8 mouse cellular contexts compared by ENCODE assay signal in genomic region chr12:99215521-99216255, GRCm38 (mm10).
A peak's percentile ranks its signal among the peaks of the same experiment; 100 is the strongest.
DNase-seq lines count a peak whose midpoint lies in the region; ATAC-seq and TF ChIP-seq lines count a peak whose summit lies in the region.

No protein-coding gene starts in this region.

- H3K9me3 ChIP-seq in forebrain, embryonic 10.5 days = no peaks in the 10 kb centered on the region
- H3K9me3 ChIP-seq in forebrain, postnatal 0 days (ENCODE audit: low read length) = no peaks in the 10 kb centered on the region
- H3K9me3 ChIP-seq in heart, embryonic 14.5 days (ENCODE audit: control insufficient read depth, low read length) = no peaks in the 10 kb centered on the region

- H3K4me1 ChIP-seq in forebrain, embryonic 10.5 days = peaks cover 79% of the 10 kb centered on the region
- H3K4me1 ChIP-seq in forebrain, postnatal 0 days (ENCODE audit: insufficient read depth) = peaks cover 20% of the 10 kb centered on the region
- H3K4me1 ChIP-seq in cerebellum, adult 2 months (ENCODE audit: control insufficient read depth, insufficient read depth, low read length) = peaks cover 74% of the 10 kb centered on the region
- H3K4me1 ChIP-seq in heart, embryonic 14.5 days (ENCODE audit: control insufficient read depth in 2 of 2, insufficient read depth in 2 of 2, low read length in 2 of 2) = peaks cover 53 to 69% of the 10 kb centered on the region in 2 experiments

- TF ChIP-seq POLR2A in cerebellum, adult 2 months (IDR thresholded peaks at IDR 0.05; ENCODE audit: borderline replicate concordance, insufficient read depth, low read length) = peak; percentile 71; the same call in 1 of the 2 replicates

- no peak overlapping the region for H3K9ac ChIP-seq in forebrain, postnatal 0 days
- peak overlapping the region; percentile 53; the same call in 1 of the 2 replicates for H3K9ac ChIP-seq in heart, embryonic 14.5 days (ENCODE audit: low read length)

- no peak for TF ChIP-seq CTCF in forebrain, postnatal 0 days (IDR thresholded peaks at IDR 0.05; ENCODE audit: low read depth)
- peak; percentile 56; the same call in 1 of the 2 replicates for TF ChIP-seq CTCF in cerebellum, adult 2 months (IDR thresholded peaks at IDR 0.05; ENCODE audit: borderline replicate concordance, insufficient read depth, low read depth, low read length)

- H3K27me3 ChIP-seq in forebrain, embryonic 10.5 days (ENCODE audit: poor library complexity, severe bottlenecking) = peaks cover 7% of the 10 kb centered on the region; the same call in 1 of the 2 replicates
- H3K27me3 ChIP-seq in forebrain, postnatal 0 days (ENCODE audit: insufficient read depth, low read length) = no peaks in the 10 kb centered on the region
- no peaks in the 10 kb centered on the region for H3K27me3 ChIP-seq in cerebellum, adult 2 months (ENCODE audit: control insufficient read depth, insufficient read depth, low read length)
- H3K27me3 ChIP-seq in heart, embryonic 14.5 days (ENCODE audit: control insufficient read depth, insufficient read depth, low read length) = no peaks in the 10 kb centered on the region

- 72% methylated on average over 11 of the region's 11 CpGs for WGBS in forebrain, embryonic 10.5 days
- WGBS in forebrain, postnatal 0 days = 54% methylated on average over 11 of the region's 11 CpGs
- 8% methylated on average over 11 of the region's 11 CpGs for WGBS in cerebellum, adult 2 months
- 66% methylated on average over 11 of the region's 11 CpGs for WGBS in heart, embryonic 14.5 days

- DNase-seq in forebrain, embryonic 10.5 days (ENCODE audit: extremely low spot score, low spot score) = no peak
- no peak for DNase-seq in forebrain, postnatal 0 days
- DNase-seq in cerebellum, adult 2 months = peak; percentile 91 to 98
- peak; percentile 54 to 61 for DNase-seq in kidney, postnatal 36 days
- DNase-seq in adrenal gland, postnatal 36 days = no peak
- no peak for DNase-seq in layer of hippocampus, adult 18-20 months (ENCODE audit: low spot score in 2 of 2)
- no peak for DNase-seq in layer of hippocampus, adult 9-10 months (ENCODE audit: low spot score)

- H3K4me3 ChIP-seq in forebrain, embryonic 10.5 days = no peak overlapping the region
- H3K4me3 ChIP-seq in forebrain, postnatal 0 days (ENCODE audit: low read depth, low read length) = no peak overlapping the region
- no peak overlapping the region for H3K4me3 ChIP-seq in cerebellum, adult 2 months (replicated peaks; ENCODE audit: insufficient read depth, low read depth, low read length)
- no peak overlapping the region for H3K4me3 ChIP-seq in heart, embryonic 14.5 days (ENCODE audit: control insufficient read depth in 1 of 2, insufficient read depth in 1 of 2, low read depth in 1 of 2, low read length in 2 of 2)

- ATAC-seq in forebrain, postnatal 0 days = no peak
- no peak for ATAC-seq in heart, embryonic 14.5 days (ENCODE audit: insufficient number of reproducible peaks, insufficient read depth, low FRiP score, low read depth)

- no peak overlapping the region for H3K4me2 ChIP-seq in forebrain, postnatal 0 days (ENCODE audit: low read depth)
- H3K4me2 ChIP-seq in heart, embryonic 14.5 days (ENCODE audit: low read length) = peak overlapping the region; percentile 36

- H3K36me3 ChIP-seq in forebrain, embryonic 10.5 days (replicated peaks) = peaks cover 14% of the 10 kb centered on the region; the same call in 1 of the 2 replicates
- 0 out of 2 replicates have a peak, but pooled peaks cover 2% of the 10 kb centered on the region for H3K36me3 ChIP-seq in forebrain, postnatal 0 days (ENCODE audit: insufficient read depth)
- no peaks in the 10 kb centered on the region for H3K36me3 ChIP-seq in heart, embryonic 14.5 days (ENCODE audit: control insufficient read depth, insufficient read depth, low read length)

- H3K27ac ChIP-seq in forebrain, embryonic 10.5 days = peak overlapping the region; percentile 79
- H3K27ac ChIP-seq in forebrain, postnatal 0 days (ENCODE audit: low read depth, low read length) = no peak overlapping the region
- peak overlapping the region; percentile 99 for H3K27ac ChIP-seq in cerebellum, adult 2 months (ENCODE audit: insufficient read depth, low read length)
- H3K27ac ChIP-seq in heart, embryonic 14.5 days (replicated peaks in 1 of 2; ENCODE audit: control insufficient read depth in 1 of 2, insufficient read depth in 1 of 2, low read depth in 2 of 2, low read length in 2 of 2) = peak overlapping the region; percentile 72 to 85

Comparison
In these comparisons a context has a peak if more than half of its experiments do, and no peak if none do; other contexts are left out.
1. DNase-seq: peak in cerebellum, adult 2 months (2 of 2) and kidney, postnatal 36 days (2 of 2); none in forebrain, embryonic 10.5 days (single experiment), forebrain, postnatal 0 days (single experiment), adrenal gland, postnatal 36 days (0 of 2), layer of hippocampus, adult 18-20 months (0 of 2) and layer of hippocampus, adult 9-10 months (single experiment).